ENCODE assay signal across 22 mouse cellular contexts in the genomic region with DNA sequence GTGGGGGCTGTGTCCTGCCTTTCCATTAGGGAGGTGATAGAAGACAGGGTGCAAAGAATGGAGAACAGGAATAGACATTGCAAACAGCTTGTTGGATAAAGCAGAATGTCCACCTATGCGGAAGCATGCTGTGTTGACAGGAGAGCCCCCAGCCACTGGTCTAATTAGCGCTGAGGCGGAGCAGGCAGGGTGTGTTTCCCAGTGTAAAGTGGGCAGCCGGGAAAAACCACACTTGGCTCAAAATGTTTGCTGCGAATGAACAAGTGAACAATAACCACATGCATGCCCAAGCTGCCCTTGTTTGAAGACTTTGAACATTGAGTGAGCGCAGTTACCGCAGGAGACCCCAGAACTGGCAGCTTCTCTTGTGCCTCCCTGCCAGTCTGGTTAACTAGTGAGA. TPM values are rescaled to one million over a fixed set of nuclear protein-coding genes. Genes with fewer than 3 reads are reported as not detected.
A peak's percentile ranks its signal among the peaks of the same experiment; 100 is the strongest.
DNase-seq lines count a peak whose midpoint lies in the region; ATAC-seq lines count a peak whose summit lies in the region.
"Had no signal": no experiment of that assay in that cellular context is flagged by ENCODE, and none has a peak within 500 bp of the region (broad histone marks: within the 10 kb centered on the region; RNA-seq: fewer than 3 reads in every experiment).

No protein-coding gene starts in this region.

- peaks cover 10% of the 10 kb centered on the region for H3K4me1 ChIP-seq in forebrain, embryonic 14.5 days (ENCODE audit: control insufficient read depth, insufficient read depth, low read length)
- H3K4me1 ChIP-seq in forebrain, embryonic 10.5 days: peaks cover 31% of the 10 kb centered on the region
- peaks cover 10% of the 10 kb centered on the region for H3K4me1 ChIP-seq in hindbrain, embryonic 16.5 days (ENCODE audit: control insufficient read depth, insufficient read depth, low read depth, low read length)
- H3K4me1 ChIP-seq in hindbrain, embryonic 10.5 days (replicated peaks): peaks cover 31% of the 10 kb centered on the region

- H3K36me3 ChIP-seq in forebrain, embryonic 14.5 days (ENCODE audit: control insufficient read depth, insufficient read depth, low read length): no peaks in the 10 kb centered on the region
- no peaks in the 10 kb centered on the region for H3K36me3 ChIP-seq in forebrain, embryonic 10.5 days (replicated peaks)
- no peaks in the 10 kb centered on the region for H3K36me3 ChIP-seq in hindbrain, embryonic 16.5 days (ENCODE audit: control insufficient read depth, insufficient read depth, low read length)
- no peaks in the 10 kb centered on the region for H3K36me3 ChIP-seq in hindbrain, embryonic 10.5 days

- no peak overlapping the region for H3K4me2 ChIP-seq in forebrain, embryonic 14.5 days (ENCODE audit: low read length)
- H3K4me2 ChIP-seq in hindbrain, embryonic 16.5 days (ENCODE audit: low read length): no peak overlapping the region

- DNase-seq in forebrain, embryonic 14.5 days (ENCODE audit: low spot score): no peak
- DNase-seq in forebrain, embryonic 10.5 days (ENCODE audit: extremely low spot score, low spot score): no peak
- DNase-seq in hindbrain, embryonic 10.5 days (ENCODE audit: low spot score): no peak
- peak; percentile 54 for DNase-seq in retina, postnatal 1 day
- DNase-seq in retina, embryonic 14.5 days (ENCODE audit: low spot score): no peak
- no peak for DNase-seq in lung, postnatal 25 days (ENCODE audit: low spot score)
- DNase-seq: adrenal gland, postnatal 36 days; cerebellum, adult 8-10 months; gastrocnemius, postnatal 14 days; kidney, adult 8-10 months; kidney, postnatal 4 days; liver; lung, adult 2 months; lung, postnatal 10 days; right cerebral cortex, postnatal 4 days; thymus, adult 18-20 months; thymus, postnatal 25 days had no signal

- 39% methylated on average over 7 of the region's 7 CpGs for WGBS in forebrain, embryonic 14.5 days
- 83% methylated on average over 7 of the region's 7 CpGs for WGBS in forebrain, embryonic 10.5 days
- 59% methylated on average over 7 of the region's 7 CpGs for WGBS in hindbrain, embryonic 16.5 days
- whole genome bisulfite sequencing in hindbrain, embryonic 10.5 days: 84% methylated on average over 7 of the region's 7 CpGs

- no peaks in the 10 kb centered on the region for H3K27me3 ChIP-seq in forebrain, embryonic 14.5 days (replicated peaks; ENCODE audit: control insufficient read depth, insufficient read depth, low read length)
- H3K27me3 ChIP-seq in forebrain, embryonic 10.5 days (ENCODE audit: poor library complexity, severe bottlenecking): no peaks in the 10 kb centered on the region
- H3K27me3 ChIP-seq in hindbrain, embryonic 16.5 days (replicated peaks; ENCODE audit: control insufficient read depth, insufficient read depth, low read length): no peaks in the 10 kb centered on the region
- H3K27me3 ChIP-seq in hindbrain, embryonic 10.5 days (ENCODE audit: insufficient read depth, poor library complexity, severe bottlenecking): no peaks in the 10 kb centered on the region

- no peak for ATAC-seq in forebrain, embryonic 14.5 days
- 0 out of 2 replicates have a peak, but pooled peaks have one; percentile 5 for ATAC-seq in hindbrain, embryonic 16.5 days
- ATAC-seq: intestine, embryonic 16.5 days had no signal

- no peaks in the 10 kb centered on the region for H3K9me3 ChIP-seq in forebrain, embryonic 14.5 days (replicated peaks; ENCODE audit: control insufficient read depth, low read length)
- no peaks in the 10 kb centered on the region; the same call in 1 of the 2 replicates for H3K9me3 ChIP-seq in forebrain, embryonic 10.5 days
- no peaks in the 10 kb centered on the region for H3K9me3 ChIP-seq in hindbrain, embryonic 16.5 days (ENCODE audit: control insufficient read depth, low read length)
- no peaks in the 10 kb centered on the region for H3K9me3 ChIP-seq in hindbrain, embryonic 10.5 days

- no peak overlapping the region for H3K9ac ChIP-seq in forebrain, embryonic 14.5 days (ENCODE audit: low read length)
- H3K9ac ChIP-seq in hindbrain, embryonic 16.5 days (ENCODE audit: low read depth, low read length): no peak overlapping the region
- H3K9ac ChIP-seq: liver, embryonic 14.5 days had no signal

- no peak overlapping the region for H3K4me3 ChIP-seq in forebrain, embryonic 14.5 days (ENCODE audit: low read depth, low read length)
- no peak overlapping the region for H3K4me3 ChIP-seq in forebrain, embryonic 10.5 days
- H3K4me3 ChIP-seq in hindbrain, embryonic 16.5 days (ENCODE audit: low read length): no peak overlapping the region
- no peak overlapping the region for H3K4me3 ChIP-seq in hindbrain, embryonic 10.5 days

- 0 out of 2 replicates have a peak overlapping the region, but pooled peaks have one; percentile 18 for H3K27ac ChIP-seq in forebrain, embryonic 14.5 days (ENCODE audit: low read depth, low read length)
- no peak overlapping the region for H3K27ac ChIP-seq in forebrain, embryonic 10.5 days
- H3K27ac ChIP-seq in hindbrain, embryonic 16.5 days (ENCODE audit: low read depth, low read length): peak overlapping the region; percentile 41; the same call in 1 of the 2 replicates
- no peak overlapping the region for H3K27ac ChIP-seq in hindbrain, embryonic 10.5 days
- H3K27ac ChIP-seq: kidney, postnatal 0 days; liver, embryonic 14.5 days; stomach, postnatal 0 days had no signal

RNA-seq across cellular contexts. Expression of a gene that starts 19.6 kb away (rescaled TPM):
- polyA plus RNA-seq in forebrain, embryonic 14.5 days (2014; fragmentation: Nextera tagmentation; extraction: Ambion mirVana): 25.2 and 35.3 TPM in 2 replicates
- 5.5 and 6.0 TPM in 2 replicates for polyA plus RNA-seq in forebrain, embryonic 10.5 days (2016; fragmentation: Nextera tagmentation; extraction: Ambion mirVana)
- 56.5 and 57.7 TPM in 2 replicates for polyA plus RNA-seq in hindbrain, embryonic 16.5 days (2015; fragmentation: Nextera tagmentation; extraction: Ambion mirVana)
- 7.3 and 10.4 TPM in 2 replicates for polyA plus RNA-seq in hindbrain, embryonic 10.5 days (2016; fragmentation: Nextera tagmentation; extraction: Ambion mirVana)

Comparison
In these comparisons a context has a peak if more than half of its experiments do, and no peak if none do; other contexts are left out.
1. H3K27ac ChIP-seq: peak in forebrain, embryonic 14.5 days (single experiment) and hindbrain, embryonic 16.5 days (single experiment); none in forebrain, embryonic 10.5 days (single experiment) and hindbrain, embryonic 10.5 days (single experiment).